Comparison of ENCODE assay signal across 8 mouse cellular contexts in genomic region chr16:35982902-35983516, GRCm38 (mm10). TPM values are rescaled to one million over a fixed set of nuclear protein-coding genes. Genes with fewer than 3 reads are reported as not detected.
A peak's percentile ranks its signal among the peaks of the same experiment; 100 is the strongest.
DNase-seq lines count a peak whose midpoint lies in the region; ATAC-seq and TF ChIP-seq lines count a peak whose summit lies in the region.

No protein-coding gene starts in this region.

- peak overlapping the region; percentile 100 for H3K27ac ChIP-seq in heart, embryonic 12.5 days (ENCODE audit: poor library complexity, severe bottlenecking)
- H3K27ac ChIP-seq in kidney, postnatal 0 days, result peak overlapping the region; percentile 100
- peak overlapping the region; percentile 98 for H3K27ac ChIP-seq in liver, embryonic 11.5 days (ENCODE audit: low read depth, low read length)
- peak overlapping the region; percentile 99 for H3K27ac ChIP-seq in stomach, embryonic 14.5 days (ENCODE audit: low read length)

- peak overlapping the region; percentile 97 for H3K9ac ChIP-seq in heart, embryonic 12.5 days
- H3K9ac ChIP-seq in kidney, postnatal 0 days (ENCODE audit: low read depth, low read length), result peak overlapping the region; percentile 96
- H3K9ac ChIP-seq in liver, embryonic 11.5 days (ENCODE audit: low read depth, low read length), result peak overlapping the region; percentile 96
- peak overlapping the region; percentile 80 for H3K9ac ChIP-seq in stomach, embryonic 14.5 days (replicated peaks; ENCODE audit: low read depth, low read length)

- H3K79me2 ChIP-seq in C2C12 (ENCODE audit: control insufficient read depth, insufficient read depth), result peaks cover 44% of the 10 kb centered on the region

- peak; percentile 97 for DNase-seq in brain, embryonic 14.5 days (ENCODE audit: low read depth)
- DNase-seq in kidney, postnatal 0 days (ENCODE audit: low spot score), result peak; percentile 95
- DNase-seq in liver, embryonic 11.5 days (ENCODE audit: low spot score), result peak; percentile 94
- DNase-seq in naive thymus-derived CD4-positive, alpha-beta T cell, adult 2 months (ENCODE audit: low read depth), result peak; percentile 96

- H3K79me3 ChIP-seq in C2C12 (ENCODE audit: low read depth), result peaks cover 42% of the 10 kb centered on the region

- H3K27me3 ChIP-seq in C2C12 (ENCODE audit: control insufficient read depth, insufficient read depth, insufficient read length), result no peaks in the 10 kb centered on the region
- H3K27me3 ChIP-seq in erythroblast, embryonic 14.5 days (ENCODE audit: control insufficient read depth), result no peaks in the 10 kb centered on the region
- no peaks in the 10 kb centered on the region for H3K27me3 ChIP-seq in heart, embryonic 12.5 days (replicated peaks)
- no peaks in the 10 kb centered on the region for H3K27me3 ChIP-seq in kidney, postnatal 0 days (ENCODE audit: insufficient read depth, low read length)
- H3K27me3 ChIP-seq in liver, embryonic 11.5 days (replicated peaks; ENCODE audit: control insufficient read depth, insufficient read depth, low read length), result no peaks in the 10 kb centered on the region
- H3K27me3 ChIP-seq in stomach, embryonic 14.5 days (ENCODE audit: control insufficient read depth, insufficient read depth, low read length), result no peaks in the 10 kb centered on the region

- H3K4me1 ChIP-seq in erythroblast, embryonic 14.5 days (ENCODE audit: control insufficient read depth), result peaks cover 60% of the 10 kb centered on the region
- peaks cover 18% of the 10 kb centered on the region for H3K4me1 ChIP-seq in heart, embryonic 12.5 days (replicated peaks)
- no peaks in the 10 kb centered on the region for H3K4me1 ChIP-seq in kidney, postnatal 0 days (replicated peaks; ENCODE audit: insufficient read depth, low read length)
- H3K4me1 ChIP-seq in liver, embryonic 11.5 days (replicated peaks; ENCODE audit: control insufficient read depth, insufficient read depth, low read length), result peaks cover 3% of the 10 kb centered on the region; the same call in 1 of the 2 replicates
- H3K4me1 ChIP-seq in stomach, embryonic 14.5 days (ENCODE audit: control insufficient read depth, insufficient read depth, low read length), result no peaks in the 10 kb centered on the region; the same call in 1 of the 2 replicates

- peak; percentile 98 for TF ChIP-seq POLR2A in brain, embryonic 14.5 days (IDR thresholded peaks at IDR 0.05; ENCODE audit: borderline replicate concordance, extremely low read depth, insufficient read depth, insufficient read length, poor library complexity, severe bottlenecking)

- WGBS in heart, embryonic 12.5 days, result under 1% methylated on average over 44 of the region's 54 CpGs
- WGBS in kidney, postnatal 0 days, result under 1% methylated on average over 44 of the region's 54 CpGs
- under 1% methylated on average over 45 of the region's 54 CpGs for WGBS in liver, embryonic 11.5 days
- WGBS in stomach, embryonic 14.5 days, result 0% methylated on average over 53 of the region's 54 CpGs

- ATAC-seq in heart, embryonic 12.5 days (ENCODE audit: insufficient number of reproducible peaks, low FRiP score), result peak; percentile 91
- ATAC-seq in kidney, postnatal 0 days (replicated peaks; ENCODE audit: low FRiP score, low read depth), result peak; percentile 95
- ATAC-seq in liver, embryonic 11.5 days (replicated peaks; ENCODE audit: low FRiP score), result peak; percentile 86
- ATAC-seq in stomach, embryonic 14.5 days (ENCODE audit: insufficient number of reproducible peaks, insufficient read depth, low FRiP score, low read depth), result peak; percentile 93

- peak overlapping the region; percentile 75 for H3K4me2 ChIP-seq in heart, embryonic 12.5 days
- peak overlapping the region; percentile 81 for H3K4me2 ChIP-seq in kidney, postnatal 0 days (ENCODE audit: low read length)
- peak overlapping the region; percentile 83 for H3K4me2 ChIP-seq in liver, embryonic 11.5 days
- H3K4me2 ChIP-seq in stomach, embryonic 14.5 days (replicated peaks; ENCODE audit: low read depth, low read length), result peak overlapping the region; percentile 61

- TF ChIP-seq CTCF in C2C12 (IDR thresholded peaks at IDR 0.05; ENCODE audit: control insufficient read depth, insufficient read depth, insufficient read length), result no peak
- TF ChIP-seq CTCF in brain, embryonic 14.5 days (IDR thresholded peaks at IDR 0.05; ENCODE audit: borderline replicate concordance, extremely low read depth, insufficient read depth, insufficient read length), result no peak
- no peak for TF ChIP-seq CTCF in kidney, postnatal 0 days (IDR thresholded peaks at IDR 0.05; ENCODE audit: low read depth)

- H3K9me3 ChIP-seq in erythroblast, embryonic 14.5 days (ENCODE audit: control insufficient read depth, low read length), result no peaks in the 10 kb centered on the region
- no peaks in the 10 kb centered on the region for H3K9me3 ChIP-seq in heart, embryonic 12.5 days (replicated peaks)
- no peaks in the 10 kb centered on the region for H3K9me3 ChIP-seq in kidney, postnatal 0 days (replicated peaks; ENCODE audit: low read length)
- H3K9me3 ChIP-seq in liver, embryonic 11.5 days (ENCODE audit: control insufficient read depth, low read length), result no peaks in the 10 kb centered on the region
- H3K9me3 ChIP-seq in stomach, embryonic 14.5 days (ENCODE audit: control insufficient read depth, low read depth, low read length), result no peaks in the 10 kb centered on the region

- peak overlapping the region; percentile 66 for H3ac ChIP-seq in C2C12 (ENCODE audit: control insufficient read depth, insufficient read length, low read depth)

- H3K4me3 ChIP-seq in C2C12 (ENCODE audit: insufficient read depth, poor library complexity, severe bottlenecking), result peak overlapping the region; percentile 57
- peak overlapping the region; percentile 78 for H3K4me3 ChIP-seq in erythroblast, embryonic 14.5 days (replicated peaks)
- peak overlapping the region; percentile 84 for H3K4me3 ChIP-seq in heart, embryonic 12.5 days
- peak overlapping the region; percentile 93 for H3K4me3 ChIP-seq in kidney, postnatal 0 days (replicated peaks; ENCODE audit: low read depth, low read length)
- H3K4me3 ChIP-seq in liver, embryonic 11.5 days (ENCODE audit: low read depth, low read length), result peak overlapping the region; percentile 88
- peak overlapping the region; percentile 77 for H3K4me3 ChIP-seq in stomach, embryonic 14.5 days (ENCODE audit: low read depth, low read length)

- H3K36me3 ChIP-seq in C2C12 (ENCODE audit: control insufficient read depth, insufficient read depth), result no peaks in the 10 kb centered on the region
- H3K36me3 ChIP-seq in erythroblast, embryonic 14.5 days (ENCODE audit: control insufficient read depth), result peaks cover 6% of the 10 kb centered on the region; the same call in 1 of the 2 replicates
- H3K36me3 ChIP-seq in heart, embryonic 12.5 days, result no peaks in the 10 kb centered on the region
- no peaks in the 10 kb centered on the region for H3K36me3 ChIP-seq in kidney, postnatal 0 days (ENCODE audit: insufficient read depth, low read length)
- no peaks in the 10 kb centered on the region for H3K36me3 ChIP-seq in liver, embryonic 11.5 days (ENCODE audit: control insufficient read depth, insufficient read depth, low read length)
- H3K36me3 ChIP-seq in stomach, embryonic 14.5 days (ENCODE audit: control insufficient read depth, insufficient read depth, low read length), result no peaks in the 10 kb centered on the region

TF ChIP-seq in C2C12, 6 proteins besides CTCF, POLR2A, EP300 and RAD21:
- TF ChIP-seq MAX (IDR thresholded peaks at IDR 0.05), result peak; percentile 72
- no peak for TF ChIP-seq MYOD1 (IDR thresholded peaks at IDR 0.05; ENCODE audit: control insufficient read depth, insufficient read length, low read depth)
- TF ChIP-seq CEBPB (IDR thresholded peaks at IDR 0.05; ENCODE audit: low read depth), result peak; percentile 49
- no peak for TF ChIP-seq USF1 (IDR thresholded peaks at IDR 0.05; ENCODE audit: low read depth)

RNA-seq across cellular contexts. Expression of gene Kpna1, which starts 4.5 kb away (rescaled TPM):
- 8.3 TPM for polyA plus RNA-seq in C2C12 (2012; fragmentation: generic; extraction: Trizol)
- 31.6 and 45.6 TPM in 2 replicates for polyA plus RNA-seq in brain, embryonic 14.5 days (2012; rRNA removed)
- polyA plus RNA-seq in erythroblast, embryonic 14.5 days (2012), result 2.7 and 5.2 TPM in 2 replicates
- polyA plus RNA-seq in heart, embryonic 12.5 days (2016; fragmentation: Nextera tagmentation; extraction: Ambion mirVana), result 61.4 and 64.4 TPM in 2 replicates
- polyA plus RNA-seq in kidney, postnatal 0 days (2015; fragmentation: Nextera tagmentation; extraction: Ambion mirVana), result 23.3 and 24.7 TPM in 2 replicates
- 53.6 and 63.6 TPM in 2 replicates for polyA plus RNA-seq in liver, embryonic 11.5 days (2014; fragmentation: Nextera tagmentation; extraction: Ambion mirVana)
- polyA plus RNA-seq in stomach, embryonic 14.5 days (2014; fragmentation: Nextera tagmentation; extraction: Ambion mirVana), result 44.1 and 44.5 TPM in 2 replicates

RNA-seq across cellular contexts. Expression of gene Dtx3l, which starts 44.1 kb away (rescaled TPM):
- 0.41 TPM for polyA plus RNA-seq in C2C12 (2012; fragmentation: generic; extraction: Trizol)
- polyA plus RNA-seq in brain, embryonic 14.5 days (2012; rRNA removed), result 0.92 and 1.3 TPM in 2 replicates
- 0.03 and 0.04 TPM in 2 replicates for polyA plus RNA-seq in erythroblast, embryonic 14.5 days (2012)
- 4.9 and 5.0 TPM in 2 replicates for polyA plus RNA-seq in heart, embryonic 12.5 days (2016; fragmentation: Nextera tagmentation; extraction: Ambion mirVana)
- polyA plus RNA-seq in kidney, postnatal 0 days (2015; fragmentation: Nextera tagmentation; extraction: Ambion mirVana), result 4.4 and 4.8 TPM in 2 replicates
- polyA plus RNA-seq in liver, embryonic 11.5 days (2014; fragmentation: Nextera tagmentation; extraction: Ambion mirVana), result 3.2 and 3.8 TPM in 2 replicates
- polyA plus RNA-seq in stomach, embryonic 14.5 days (2014; fragmentation: Nextera tagmentation; extraction: Ambion mirVana), result 7.7 and 8.0 TPM in 2 replicates

RNA-seq across cellular contexts. Expression of gene Parp9, which starts 44.7 kb away (rescaled TPM):
- polyA plus RNA-seq in C2C12 (2012; fragmentation: generic; extraction: Trizol), result 0.66 TPM
- 1.4 TPM in 2 replicates for polyA plus RNA-seq in brain, embryonic 14.5 days (2012; rRNA removed)
- polyA plus RNA-seq in erythroblast, embryonic 14.5 days (2012), result 0.03 and 0.05 TPM in 2 replicates
- polyA plus RNA-seq in heart, embryonic 12.5 days (2016; fragmentation: Nextera tagmentation; extraction: Ambion mirVana), result 5.5 and 6.5 TPM in 2 replicates
- 10.7 and 11.3 TPM in 2 replicates for polyA plus RNA-seq in kidney, postnatal 0 days (2015; fragmentation: Nextera tagmentation; extraction: Ambion mirVana)
- polyA plus RNA-seq in liver, embryonic 11.5 days (2014; fragmentation: Nextera tagmentation; extraction: Ambion mirVana), result 4.1 and 5.7 TPM in 2 replicates
- polyA plus RNA-seq in stomach, embryonic 14.5 days (2014; fragmentation: Nextera tagmentation; extraction: Ambion mirVana), result 6.5 and 8.1 TPM in 2 replicates

RNA-seq across cellular contexts. Expression of gene Wdr5b, which starts 58.0 kb away (rescaled TPM):
- polyA plus RNA-seq in C2C12 (2012; fragmentation: generic; extraction: Trizol), result 1.6 TPM
- polyA plus RNA-seq in brain, embryonic 14.5 days (2012; rRNA removed), result 7.3 TPM in 2 replicates
- polyA plus RNA-seq in erythroblast, embryonic 14.5 days (2012), result 0.02 and 0.03 TPM in 2 replicates
- polyA plus RNA-seq in heart, embryonic 12.5 days (2016; fragmentation: Nextera tagmentation; extraction: Ambion mirVana), result 6.2 and 6.3 TPM in 2 replicates
- polyA plus RNA-seq in kidney, postnatal 0 days (2015; fragmentation: Nextera tagmentation; extraction: Ambion mirVana), result 8.1 and 8.7 TPM in 2 replicates
- 4.6 and 6.3 TPM in 2 replicates for polyA plus RNA-seq in liver, embryonic 11.5 days (2014; fragmentation: Nextera tagmentation; extraction: Ambion mirVana)
- polyA plus RNA-seq in stomach, embryonic 14.5 days (2014; fragmentation: Nextera tagmentation; extraction: Ambion mirVana), result 10.4 and 11.9 TPM in 2 replicates

Comparison
In these comparisons a context has a peak if more than half of its experiments do, and no peak if none do; other contexts are left out.
1. Peak in every context shown above with its lines: DNase-seq, ATAC-seq, H3K4me3 ChIP-seq and H3K27ac ChIP-seq.